Mouse (Mus musculus) kidney, postnatal 4 days (tissue): ENCODE data around the gene Ly6g6f.
A peak's percentile ranks its signal among the peaks of the same experiment; 100 is the strongest.
"Not testable (repeated sequence)": the region's sequence is repeated elsewhere in the genome, so short reads cannot be mapped to it uniquely, and the experiment has no call there.

Source experiments
- DNase-seq, 2 experiments: peaks; one replicate each; pipeline ENCODE4 v3.0.0; 2021; ENCODE audit warnings: mixed read lengths in 2 of 2

Ly6g6f gene

GRCm38 (mm10) chr17:35085208-35085865 lies at the start of gene Ly6g6f:
Gene Ly6g6f (minus strand): TSS chr17:35085610.
- DNase-seq = no peak

- DNase-seq = peak; percentile 95 to 97
Observed at GRCm38 (mm10) chr17:35134801-35135590, 49.6 kb upstream of the Ly6g6f start, which contains the start of gene Bag6. Gene Bag6 (plus strand): TSS chr17:35135178.

GRCm38 (mm10) chr17:35133517-35133916 lies 48.1 kb upstream of the Ly6g6f start:
- DNase-seq = no peak

- no peak for DNase-seq
Observed at GRCm38 (mm10) chr17:35132174-35132560, 46.8 kb upstream of the Ly6g6f start.

- peak in 1 of 2 experiments; percentile 48 for DNase-seq
Observed at GRCm38 (mm10) chr17:35131500-35132173, 46.2 kb upstream of the Ly6g6f start, which contains the start of gene Apom. Gene Apom (minus strand): TSS chr17:35132050.

DNA sequence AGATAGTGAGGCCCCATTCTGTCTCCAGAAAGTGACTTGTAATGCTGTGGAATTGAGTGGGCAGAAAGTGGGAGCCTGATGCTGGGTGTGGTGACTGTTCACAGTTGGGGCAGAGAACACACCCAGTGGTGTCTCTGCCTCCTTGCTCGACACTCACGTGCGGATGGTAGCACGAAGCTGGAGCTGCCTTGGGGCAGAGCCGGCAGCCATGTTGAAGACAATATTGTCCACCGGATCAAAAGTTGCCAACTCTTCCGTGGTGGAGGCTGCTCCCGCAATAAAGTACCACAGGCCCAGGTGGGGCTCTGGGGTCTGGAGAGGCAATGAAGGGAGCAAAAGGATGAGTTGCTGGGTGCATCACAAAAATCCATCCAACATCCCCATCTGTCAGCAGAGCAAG lies 45.6 kb upstream of the Ly6g6f start:
- no peak for DNase-seq

- DNase-seq = no peak
Observed at GRCm38 (mm10) chr17:35128996-35129395, 43.6 kb upstream of the Ly6g6f start.

DNA sequence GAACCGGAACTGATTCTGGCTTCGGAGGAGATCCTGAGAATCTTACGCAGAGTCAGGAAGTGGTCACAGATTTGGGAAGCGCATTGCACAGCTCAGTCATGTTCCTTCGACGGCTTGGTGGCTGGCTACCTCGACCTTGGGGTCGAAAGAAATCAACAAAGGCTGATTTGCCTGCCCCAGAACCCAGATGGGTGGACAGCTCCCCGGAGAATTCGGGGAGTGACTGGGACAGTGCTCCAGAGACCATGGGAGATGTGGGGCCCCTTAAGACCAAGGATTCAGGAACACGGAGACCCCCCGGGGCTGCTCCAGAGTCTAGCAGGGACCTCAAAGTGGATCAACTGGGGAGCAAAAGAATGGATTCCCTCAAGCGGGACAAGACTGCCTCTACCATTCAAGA lies 41.6 kb upstream of the Ly6g6f start:
- DNase-seq = no peak

- peak; percentile 81 to 88 for DNase-seq
Observed at GRCm38 (mm10) chr17:35126206-35126611, 40.8 kb upstream of the Ly6g6f start, which contains the start of gene D17H6S53E. Gene D17H6S53E (plus strand): TSS chr17:35126373.

GRCm38 (mm10) chr17:35125578-35125977 lies 40.2 kb upstream of the Ly6g6f start:
- no peak for DNase-seq

GRCm38 (mm10) chr17:35125081-35125480 lies 39.7 kb upstream of the Ly6g6f start:
- no peak for DNase-seq

DNA sequence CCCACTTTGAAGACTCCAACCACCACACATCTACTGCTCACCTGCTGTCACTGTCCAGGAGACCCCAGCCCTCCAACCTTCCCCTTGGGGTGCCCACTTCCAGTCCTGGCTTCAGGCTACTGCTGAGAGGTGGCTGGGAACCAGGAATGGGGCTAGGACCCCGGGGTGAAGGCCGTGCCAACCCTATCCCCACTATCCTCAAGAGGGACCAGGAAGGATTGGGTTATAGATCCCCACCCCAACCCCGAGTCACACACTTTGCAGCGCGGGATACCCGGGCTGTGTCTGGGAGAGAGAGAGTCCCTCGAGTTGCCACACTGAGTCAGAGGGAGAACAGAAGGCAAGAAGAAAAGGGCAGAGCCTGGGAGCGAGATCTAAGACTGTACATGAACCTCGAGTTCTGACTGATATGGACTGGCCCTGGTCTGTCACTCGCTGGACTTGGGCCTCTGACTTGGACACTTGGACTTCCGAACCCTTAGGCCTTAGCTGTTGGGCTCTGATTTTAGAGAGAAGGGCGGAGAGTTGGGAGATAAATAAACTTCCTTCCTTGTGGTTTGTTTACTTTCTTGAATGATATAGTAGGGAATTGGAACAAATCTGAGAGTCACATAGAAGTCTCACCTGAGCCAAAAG lies 39.0 kb upstream of the Ly6g6f start:
- not testable (repeated sequence) for DNase-seq

- DNase-seq = not testable (repeated sequence)
Observed at GRCm38 (mm10) chr17:35123287-35123686, 37.9 kb upstream of the Ly6g6f start.

GRCm38 (mm10) chr17:35121871-35122303 lies 36.5 kb upstream of the Ly6g6f start, which contains the start of gene Csnk2b:
Gene Csnk2b (minus strand): TSS chr17:35122053.
- peak; percentile 74 to 80 for DNase-seq

GRCm38 (mm10) chr17:35121143-35121799 lies 35.9 kb upstream of the Ly6g6f start, which contains the start of gene Gpank1:
Gene Gpank1 (plus strand): TSS chr17:35121455.
- DNase-seq = peak; percentile 98 to 99

DNA sequence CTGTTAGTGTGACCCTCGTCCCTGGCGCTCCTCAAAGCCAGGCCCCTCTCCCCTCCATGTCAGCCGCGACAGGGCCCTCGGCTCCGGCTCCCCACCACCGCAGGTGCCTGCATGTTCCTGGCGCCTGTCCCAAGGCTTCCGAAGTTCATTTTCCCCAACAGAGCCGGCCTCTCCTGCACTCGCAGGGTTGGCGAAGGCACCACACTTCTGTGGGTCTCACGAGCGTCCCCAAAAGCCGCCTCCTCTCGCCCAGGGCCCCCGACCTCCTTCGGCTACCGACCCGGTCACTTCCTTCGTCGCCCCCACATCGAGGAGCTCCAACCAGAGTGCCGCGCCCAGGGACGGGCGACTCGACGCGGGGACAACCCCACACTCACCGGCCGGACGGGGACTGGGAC lies 35.3 kb upstream of the Ly6g6f start:
- DNase-seq = peak in 1 of 2 experiments; percentile 60

DNA sequence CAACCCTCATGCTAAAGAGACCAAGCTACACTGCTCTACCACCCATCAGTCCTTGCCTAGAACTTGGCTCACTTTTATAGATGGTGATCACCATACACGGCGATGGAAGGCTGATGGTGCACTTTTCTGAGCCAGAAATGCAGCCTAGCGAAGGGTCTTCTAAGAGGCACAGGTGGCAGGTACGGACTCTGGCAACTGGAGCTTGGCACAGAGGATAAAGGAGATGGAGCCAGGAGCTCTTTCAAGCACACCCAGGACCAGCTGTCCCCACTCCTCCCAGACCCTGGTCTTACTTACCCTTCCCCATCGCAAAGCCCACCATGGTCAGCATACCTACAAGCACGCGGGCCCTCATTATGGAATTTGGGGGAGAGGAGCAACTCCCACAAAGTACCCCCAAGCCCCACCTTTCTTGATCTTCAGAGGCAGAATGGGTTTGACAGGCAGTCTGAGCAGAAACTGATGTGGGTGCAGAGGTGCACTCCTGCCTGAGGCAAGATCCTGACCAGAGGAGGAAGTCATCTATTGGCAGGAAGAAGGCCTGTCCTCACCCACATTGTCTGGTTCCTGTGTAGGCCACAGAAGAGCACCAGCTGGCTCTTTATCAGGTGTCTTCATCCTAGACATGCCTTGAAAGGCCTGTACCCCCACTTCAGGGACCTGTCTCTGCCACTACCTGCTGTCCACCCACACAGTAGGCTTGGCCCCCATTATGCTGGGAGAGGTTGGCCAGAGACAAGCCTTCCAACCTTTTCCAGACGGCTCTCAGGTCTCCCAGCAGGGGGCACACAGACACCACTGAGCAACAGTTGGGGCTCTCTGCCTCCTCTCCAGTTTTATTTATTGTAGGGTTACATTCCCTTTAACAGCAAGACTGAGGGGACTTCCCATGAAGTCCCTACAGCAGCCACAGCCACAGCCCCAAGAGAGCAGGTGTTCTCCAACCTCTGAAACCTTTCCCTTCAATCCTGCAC lies 29.9 kb upstream of the Ly6g6f start, which contains the start of gene Ly6g5b:
Gene Ly6g5b (minus strand): TSS at position 383 of the 974 bp plus-strand sequence.
- peak; percentile 57 to 66 for DNase-seq

DNA sequence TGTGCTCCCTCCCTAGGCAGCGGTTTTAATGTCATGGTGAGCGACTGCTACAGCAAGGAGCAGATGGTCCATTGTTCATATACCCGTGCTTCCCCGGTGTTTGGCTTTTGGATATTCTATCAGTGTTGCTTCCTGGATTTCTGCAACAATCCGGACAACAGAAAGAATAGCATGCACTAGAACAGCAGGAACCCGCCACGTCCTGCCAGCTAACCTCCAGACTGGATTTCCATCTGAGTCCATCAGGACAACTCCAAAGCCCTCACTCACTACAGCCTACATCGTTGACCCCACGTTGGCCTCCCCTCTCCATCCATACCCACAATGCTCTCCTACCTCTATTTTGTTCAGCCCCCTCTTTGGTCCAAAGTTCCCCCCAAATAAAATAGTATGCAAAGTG lies 26.4 kb upstream of the Ly6g6f start:
- DNase-seq = no peak

- no peak for DNase-seq
Observed at GRCm38 (mm10) chr17:35108097-35108496, 22.7 kb upstream of the Ly6g6f start, which contains the start of gene Ly6g5c. Gene Ly6g5c (plus strand): TSS chr17:35108279.

GRCm38 (mm10) chr17:35106522-35106921 lies 21.1 kb upstream of the Ly6g6f start:
- DNase-seq = no peak
